Mouse (Mus musculus) left cerebral cortex, postnatal 10 days (tissue): ENCODE data around the gene Hba-a1. TPM values are rescaled to one million over a fixed set of nuclear protein-coding genes. Genes with fewer than 3 reads are reported as not detected.
"Not testable (repeated sequence)": the region's sequence is repeated elsewhere in the genome, so short reads cannot be mapped to it uniquely, and the experiment has no call there.

ENCODE experiments used
- DNase-seq, 2 experiments: peaks; one replicate each; pipeline ENCODE4 v3.0.0; 2021 to 2022; ENCODE audit warnings: low spot score in 2 of 2, mixed read lengths in 1 of 2; ENCODE audit errors: extremely low spot score in 1 of 2
- intact Hi-C: fragments of 180-260 bp; cut with DNase I; formaldehyde crosslinking; loops from one replicate; pipeline ENCODE4 v1.15.1; 2025
- total RNA-seq, 2 experiments: library from RNA; stranded (reverse); gene quantifications; 2 replicates each; pipeline ENCODE4 v1.2.3; 2021

Hba-a1 gene
- 100 to 1,000 TPM; 406 to 790 TPM for total RNA-seq

DNA sequence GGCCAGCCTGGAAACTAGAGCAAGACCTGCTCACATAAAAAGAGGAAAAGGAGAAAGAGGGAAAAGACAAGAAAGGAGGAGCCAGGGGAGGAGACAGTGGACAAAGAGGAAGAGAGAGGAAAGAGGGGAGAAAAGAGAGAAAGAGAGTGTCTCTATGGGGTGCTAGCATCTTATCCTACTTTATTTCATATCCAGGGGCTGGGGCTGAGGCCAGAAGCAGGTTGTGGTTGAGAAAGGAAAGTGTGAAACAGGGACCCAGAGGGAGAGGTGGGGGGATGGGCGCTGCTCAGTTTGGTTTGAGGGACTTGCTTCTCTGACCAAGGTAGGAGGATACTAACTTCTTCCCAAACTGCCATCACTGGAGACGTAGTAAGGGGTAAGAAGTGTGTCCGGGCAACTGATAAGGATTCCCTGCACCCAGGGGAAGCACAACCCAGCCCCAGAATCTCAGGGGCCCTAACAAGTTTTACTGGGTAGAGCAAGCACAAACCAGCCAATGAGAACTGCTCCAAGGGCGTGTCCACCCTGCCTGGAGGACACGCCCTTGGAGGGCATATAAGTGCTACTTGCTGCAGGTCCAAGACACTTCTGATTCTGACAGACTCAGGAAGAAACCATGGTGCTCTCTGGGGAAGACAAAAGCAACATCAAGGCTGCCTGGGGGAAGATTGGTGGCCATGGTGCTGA lies at the start of gene Hba-a1:
Hba-a1 (plus strand) TSS at position 421 of the 687 bp plus-strand sequence.
- intact Hi-C loops, DNase-seq: not testable (repeated sequence)

DNA sequence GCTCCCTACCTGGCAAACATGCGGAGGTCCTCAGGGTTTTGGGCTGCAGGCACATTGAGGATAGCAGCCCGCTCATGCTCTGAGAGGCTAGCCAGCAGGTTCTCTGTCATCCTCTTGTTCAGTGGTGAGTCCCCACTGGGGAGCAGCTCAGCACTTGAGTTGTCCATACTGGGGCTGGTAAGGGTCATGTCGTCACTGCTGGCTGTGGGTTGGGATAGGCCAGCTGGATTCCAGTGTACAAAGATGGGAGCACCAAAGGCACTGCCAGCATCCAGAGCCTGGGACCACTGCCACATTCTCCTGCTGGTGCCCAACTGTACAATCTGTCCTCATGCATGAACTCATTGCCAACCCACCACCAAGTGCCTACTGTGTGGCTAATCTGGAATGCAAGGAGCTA lies 49.4 kb upstream of the Hba-a1 start:
- DNase-seq: peak in 1 of 2 experiments; percentile 18
- intact Hi-C loops: no loop called here

DNA sequence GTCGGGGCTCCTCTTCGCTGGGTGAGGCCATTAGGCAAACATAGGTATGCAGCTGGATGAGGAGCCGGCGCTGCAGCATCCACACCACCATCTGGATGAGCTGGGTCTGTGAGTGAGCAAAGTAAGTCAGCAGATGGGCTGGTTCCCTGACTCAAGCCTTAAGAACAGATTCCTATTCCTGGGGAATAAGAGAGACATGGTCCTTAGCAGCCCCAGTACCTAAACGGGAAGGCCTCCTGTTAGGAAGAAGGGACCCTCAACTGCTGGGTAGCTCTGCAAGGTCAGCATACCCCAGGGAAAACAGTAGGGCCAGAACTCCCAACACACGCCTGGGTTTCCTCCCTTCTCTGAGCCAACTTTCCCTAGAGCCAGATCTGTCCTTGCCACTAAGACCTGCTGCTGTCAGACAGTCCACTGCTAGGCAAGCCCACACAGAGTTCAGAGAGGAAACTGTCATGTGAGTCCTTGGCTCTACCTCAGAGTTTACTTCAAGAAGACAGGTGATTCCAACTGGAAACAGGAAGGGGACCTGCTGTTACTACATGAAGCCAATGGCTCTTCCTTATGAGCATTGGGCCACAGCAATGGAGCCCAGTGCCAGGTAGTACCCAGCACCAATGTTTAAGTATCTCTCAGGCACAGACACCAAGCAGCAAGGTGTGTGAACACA lies 48.4 kb upstream of the Hba-a1 start:
- intact Hi-C loops: loop anchor here (5.0 kb wide), 1 partner anchor 53 kb away; no protein-coding TSS in a partner anchor
- no peak for DNase-seq

DNA sequence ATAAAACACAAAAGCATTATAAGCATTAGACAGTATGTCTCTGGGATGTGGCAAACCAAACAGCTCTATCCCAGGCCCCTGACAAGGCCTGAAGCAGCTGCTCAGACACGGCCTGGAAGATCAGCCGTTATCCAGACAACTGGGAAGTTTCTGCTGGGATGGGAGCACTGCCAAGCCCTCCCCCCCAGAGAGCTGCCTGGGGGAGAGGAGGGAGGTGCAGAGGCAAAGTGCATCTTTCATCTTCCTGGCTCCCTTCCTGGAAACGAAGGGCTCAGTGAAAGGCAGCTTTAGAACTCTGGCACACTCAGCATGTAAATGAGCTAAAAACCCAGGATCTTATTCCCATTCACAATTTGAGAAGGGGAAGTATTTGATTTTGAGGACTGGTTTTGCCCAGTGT lies 47.7 kb upstream of the Hba-a1 start:
- intact Hi-C loops: loop anchor here (5.0 kb wide), 1 partner anchor 53 kb away; no protein-coding TSS in a partner anchor
- peak; percentile 86 to 92 for DNase-seq

DNA sequence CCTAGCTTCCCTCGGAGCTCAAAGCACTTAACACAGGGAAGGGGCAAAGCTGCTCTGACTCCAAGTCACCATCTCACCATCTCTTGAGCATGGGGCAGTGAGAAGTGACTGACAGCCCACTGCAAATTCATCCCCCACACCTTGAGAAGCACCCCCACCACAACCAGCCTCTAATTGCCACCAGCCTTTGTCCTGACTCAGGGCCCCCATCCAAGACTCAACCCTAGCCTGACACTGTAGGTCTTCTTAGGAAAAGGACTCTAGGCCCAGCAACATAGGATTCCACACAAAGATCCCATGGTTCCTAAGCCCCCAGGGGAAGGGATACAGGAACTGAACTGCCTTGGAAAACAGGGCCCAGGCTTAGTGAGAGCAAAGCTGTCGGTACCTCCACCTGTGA lies 47.2 kb upstream of the Hba-a1 start:
- intact Hi-C loops: loop anchor here (5.0 kb wide), 1 partner anchor 54 kb away; no protein-coding TSS in a partner anchor
- no peak for DNase-seq

DNA sequence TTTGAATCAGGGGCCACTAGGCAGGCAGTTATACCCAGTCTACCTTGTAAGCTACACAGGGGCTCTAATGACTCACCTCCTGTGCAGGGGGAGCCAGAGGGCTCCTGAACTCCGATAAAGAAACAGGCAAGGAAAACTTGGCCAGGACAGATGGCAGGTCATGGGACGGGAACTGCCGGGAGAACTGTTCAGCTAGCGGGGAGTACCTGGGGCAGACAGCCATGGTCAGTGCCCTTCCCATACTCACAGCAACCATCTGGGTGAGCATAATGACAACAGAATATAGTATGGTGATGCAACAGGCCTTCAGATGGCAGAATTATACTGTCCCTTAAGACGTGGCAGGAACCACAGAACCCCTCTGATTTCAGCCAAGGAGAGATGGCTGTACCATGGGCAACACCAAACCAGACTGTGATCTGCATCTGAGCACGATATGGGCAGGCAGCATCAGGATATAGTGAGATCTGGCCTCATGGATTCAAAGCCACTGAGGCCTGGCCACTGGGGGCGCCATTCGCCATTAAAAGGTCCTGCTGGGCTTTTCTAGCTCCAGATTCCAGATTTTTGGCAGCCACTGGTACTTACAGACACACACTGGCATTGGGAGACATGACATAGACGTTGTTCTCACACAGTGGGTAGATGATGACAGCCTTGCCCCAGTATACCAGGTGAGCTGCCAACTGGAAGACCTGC lies 46.5 kb upstream of the Hba-a1 start:
- intact Hi-C loops: loop anchor here (5.0 kb wide), 1 partner anchor 55 kb away; no protein-coding TSS in a partner anchor
- DNase-seq: peak in 1 of 2 experiments; percentile 80

DNA sequence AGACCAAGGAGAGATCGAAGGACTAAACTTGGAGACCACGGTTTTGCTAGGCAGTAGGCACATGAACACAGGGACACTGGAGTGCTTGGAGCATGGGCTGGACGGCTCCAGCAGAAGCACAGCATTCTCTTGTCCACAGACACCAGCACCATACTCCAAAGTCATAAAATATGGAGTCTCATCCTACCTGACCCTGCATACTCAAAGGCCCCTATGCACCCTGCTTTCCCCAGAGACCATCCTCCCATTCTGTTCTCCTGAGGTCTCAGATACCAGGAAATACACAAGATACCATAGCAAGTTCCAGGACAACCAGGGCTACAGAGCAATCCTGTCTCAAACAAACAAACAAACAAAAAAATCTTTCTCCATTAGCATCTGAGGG lies 45.9 kb upstream of the Hba-a1 start:
- intact Hi-C loops: loop anchor here (5.0 kb wide), 1 partner anchor 55 kb away; no protein-coding TSS in a partner anchor

DNA sequence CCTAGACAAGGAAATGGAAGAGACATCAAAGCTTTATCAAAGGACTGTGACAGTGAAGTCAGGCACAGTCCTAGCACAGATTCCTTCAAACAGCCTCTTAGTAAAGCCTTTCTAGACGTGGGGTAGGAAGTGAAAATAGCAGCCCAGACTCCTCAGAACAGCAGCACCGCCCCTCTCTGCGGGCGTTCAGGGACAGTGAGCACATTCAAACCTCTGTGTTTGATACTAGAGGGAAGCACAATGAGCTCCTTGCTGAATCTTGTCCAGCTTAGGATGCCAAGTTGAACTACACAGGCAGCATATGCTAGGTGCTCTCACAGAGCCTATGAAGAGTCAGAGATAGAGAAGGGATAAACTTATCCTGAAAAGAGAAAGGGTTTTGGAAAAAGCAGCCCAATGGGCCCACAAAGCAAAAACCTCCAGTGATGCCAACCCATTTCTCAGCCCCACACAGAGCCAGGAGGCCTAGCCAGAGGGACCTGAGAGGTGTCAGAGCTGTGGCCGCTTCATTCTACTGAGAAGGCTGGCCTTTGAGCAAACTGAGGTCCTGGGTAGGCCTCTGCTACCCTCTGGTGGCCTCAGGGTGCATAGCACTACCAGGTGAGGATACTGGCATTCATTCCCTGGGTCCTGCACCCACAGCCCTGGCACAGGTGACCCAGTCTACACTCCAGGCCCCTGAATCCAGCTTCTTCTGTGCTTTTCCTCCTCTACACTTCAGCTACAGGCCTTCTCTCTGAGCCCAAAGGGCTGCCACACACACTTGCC lies 45.0 kb upstream of the Hba-a1 start:
- DNase-seq: peak in 1 of 2 experiments; percentile 75
- intact Hi-C loops: loop anchor here (2.0 to 5.0 kb wide), 2 partner anchors 21 to 56 kb away; no protein-coding TSS in a partner anchor

More for the DNA sequence above, 45.9 kb upstream of the Hba-a1 start:
- no peak for DNase-seq

DNA sequence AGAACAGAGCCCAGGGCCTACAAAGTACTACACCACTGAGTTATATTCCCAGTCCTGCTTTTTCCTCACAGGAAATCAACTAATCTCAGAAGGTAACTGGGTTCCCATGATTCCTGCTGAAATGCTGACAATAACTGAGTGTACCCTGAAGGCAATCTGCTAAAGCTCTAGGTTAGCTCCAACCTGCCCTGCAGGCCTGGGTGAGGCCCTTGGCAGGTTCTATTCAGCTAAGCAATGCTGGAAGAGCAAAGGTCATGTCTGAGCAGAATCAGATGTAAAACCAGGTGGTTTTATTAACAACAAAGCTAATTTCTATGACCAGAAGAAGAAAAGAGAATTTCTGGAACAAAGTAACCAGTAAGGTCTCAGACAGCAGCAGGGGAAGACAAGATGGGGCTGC lies 41.9 kb upstream of the Hba-a1 start:
- no peak for DNase-seq
- intact Hi-C loops: no loop called here

DNA sequence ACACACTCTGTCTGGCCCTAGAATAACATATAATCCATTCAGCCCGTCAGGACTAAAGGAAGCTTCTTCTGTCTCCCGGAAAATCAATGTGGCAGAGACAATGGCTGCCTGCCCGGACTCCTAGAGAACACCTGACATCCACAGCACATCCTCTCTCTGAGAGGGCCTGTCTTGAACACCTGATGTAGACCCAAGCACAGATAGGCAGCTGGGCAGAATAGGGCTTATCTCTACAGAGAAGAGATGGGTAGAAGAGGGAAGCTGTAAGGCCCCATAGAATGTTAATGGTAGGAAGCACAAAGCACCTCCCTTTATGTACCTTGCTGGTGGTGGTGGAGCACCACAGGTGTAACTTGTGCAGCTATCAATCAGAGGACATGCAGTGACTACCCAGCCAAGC lies 41.1 kb upstream of the Hba-a1 start:
- intact Hi-C loops: no loop called here
- no peak for DNase-seq

DNA sequence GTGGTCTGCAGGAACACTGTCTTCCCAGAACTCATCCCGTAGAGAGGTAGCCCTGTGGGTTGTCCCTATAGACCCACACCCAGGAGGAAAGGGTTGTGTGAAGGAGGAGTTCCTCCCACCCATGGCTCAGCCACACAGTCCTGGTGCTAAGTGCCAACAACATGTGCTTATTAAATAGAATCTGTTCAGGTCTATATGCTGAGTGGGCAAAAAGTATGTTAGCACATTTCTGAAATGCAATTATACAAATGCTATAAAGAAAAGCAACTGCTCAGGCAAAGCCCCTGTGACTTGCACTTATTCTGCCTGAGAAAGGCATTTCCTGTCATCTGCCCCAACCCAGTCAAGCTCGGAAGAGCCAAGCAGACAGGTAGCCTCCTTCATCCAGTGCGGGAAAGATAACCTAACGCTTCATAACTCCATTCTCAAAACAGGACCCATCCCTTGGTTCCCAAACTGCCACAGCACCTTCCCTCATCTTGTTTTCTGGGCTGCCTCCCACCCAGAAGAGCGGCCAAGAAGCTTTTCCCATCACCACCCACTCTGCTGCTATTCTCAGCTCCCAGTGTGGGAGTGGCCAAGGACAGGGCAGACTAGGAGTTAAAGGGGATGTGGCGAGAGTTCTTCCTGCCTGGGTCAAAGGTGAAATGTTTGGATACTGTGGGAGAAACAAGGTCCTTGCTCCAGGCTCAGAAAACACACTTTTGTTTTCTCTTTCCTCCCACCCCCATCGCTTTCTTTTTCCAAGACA lies 39.9 kb upstream of the Hba-a1 start:
- DNase-seq: peak in 1 of 2 experiments; percentile 73
- intact Hi-C loops: no loop called here

DNA sequence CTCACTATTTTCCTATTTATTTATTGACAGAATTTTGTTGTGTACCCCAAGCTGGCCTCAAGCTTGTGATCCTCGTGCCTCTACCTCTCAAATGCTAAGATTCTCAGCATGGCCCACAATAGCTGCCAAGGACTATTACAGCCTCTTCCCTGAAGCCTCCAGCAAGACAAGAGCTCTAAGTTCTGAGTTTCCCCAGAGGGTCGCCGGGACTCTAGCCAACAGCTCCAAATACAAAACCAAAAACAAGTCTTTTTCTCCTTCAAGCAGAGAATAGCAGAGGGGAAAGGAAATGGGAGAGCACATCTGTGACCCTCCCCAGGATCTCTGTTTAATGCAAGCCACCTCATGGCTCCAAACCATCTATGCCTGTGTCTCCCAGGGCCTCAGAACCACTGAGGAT lies 39.2 kb upstream of the Hba-a1 start:
- intact Hi-C loops: no loop called here
- DNase-seq: peak in 1 of 2 experiments; percentile 43

DNA sequence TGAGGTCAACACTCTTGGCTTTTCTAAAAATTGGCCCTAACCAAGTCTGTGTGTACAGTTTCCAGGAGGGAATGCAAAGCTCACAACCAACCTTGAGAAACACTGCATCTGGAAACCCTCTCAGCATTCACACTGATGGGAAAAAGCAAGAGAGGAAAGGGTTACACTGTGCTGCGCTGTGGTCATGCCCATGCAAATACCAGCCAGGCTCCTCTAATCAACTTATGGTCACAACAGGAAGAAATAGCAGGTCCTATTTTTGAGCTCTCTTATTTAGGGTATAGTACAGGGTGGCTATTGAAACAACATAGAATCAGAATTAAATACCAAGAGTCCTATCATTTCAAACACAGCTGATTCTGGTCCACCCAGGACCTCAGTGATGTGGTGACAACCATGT lies 38.7 kb upstream of the Hba-a1 start:
- intact Hi-C loops: no loop called here
- DNase-seq: no peak

DNA sequence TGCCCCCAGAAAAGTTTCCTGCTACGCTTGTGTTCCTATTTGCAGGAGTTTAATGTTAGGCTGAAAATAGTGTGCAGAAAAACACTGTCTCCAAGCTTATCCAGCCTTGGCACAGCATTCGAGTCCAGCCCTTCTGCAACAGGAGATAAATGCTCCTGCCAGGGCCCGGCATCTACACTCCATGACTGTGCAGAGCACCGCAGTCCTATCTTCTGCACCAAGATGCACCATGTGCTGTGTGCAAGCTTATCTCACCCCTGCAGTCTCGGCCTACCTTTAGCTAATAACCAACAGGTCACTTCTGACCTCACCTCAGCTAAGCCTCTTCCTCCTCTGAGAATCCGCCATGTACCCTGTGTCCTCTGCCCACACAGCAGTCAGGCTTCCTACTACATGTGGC lies 37.7 kb upstream of the Hba-a1 start:
- DNase-seq: no peak
- intact Hi-C loops: no loop called here

DNA sequence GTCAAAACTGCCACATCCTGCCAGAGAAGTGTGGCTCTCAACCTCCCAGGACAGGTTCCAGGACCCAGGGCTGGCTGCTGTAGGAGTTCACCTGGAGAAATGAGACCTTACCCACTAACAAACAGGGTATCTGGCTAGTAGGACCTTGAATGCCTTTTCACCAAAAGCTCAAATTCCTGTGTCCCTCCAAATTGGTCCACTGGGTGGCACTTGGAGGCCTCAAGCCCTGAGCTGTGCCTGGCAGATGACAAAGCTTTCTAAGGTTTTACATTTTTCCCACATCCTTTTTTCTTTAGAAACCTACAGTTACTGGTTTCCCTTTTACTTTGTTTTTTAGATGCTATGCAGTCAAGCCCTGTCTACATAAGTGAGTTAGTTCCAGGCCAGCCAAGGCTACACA lies 36.2 kb upstream of the Hba-a1 start:
- intact Hi-C loops: no loop called here

DNA sequence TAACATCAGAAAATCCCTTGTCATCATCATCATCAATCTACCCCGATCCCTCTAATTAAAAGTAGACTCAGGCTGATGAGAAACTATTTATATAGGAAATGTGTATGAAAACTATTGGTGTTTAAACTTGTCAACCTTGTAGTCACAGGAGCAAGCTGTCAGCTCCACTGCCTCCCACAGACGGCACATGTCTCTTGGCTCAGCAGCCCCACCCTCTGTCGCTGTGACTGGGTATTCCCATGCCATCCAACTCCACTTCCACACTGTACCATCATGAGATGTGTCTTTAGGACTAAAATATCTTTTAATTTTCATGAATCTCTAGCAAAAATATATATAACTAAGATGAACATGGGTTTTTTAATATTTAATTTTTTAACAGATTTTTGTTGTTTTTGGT lies 35.0 kb upstream of the Hba-a1 start:
- intact Hi-C loops: no loop called here
- no peak for DNase-seq

More for the DNA sequence above, 36.2 kb upstream of the Hba-a1 start:
- DNase-seq: no peak

DNA sequence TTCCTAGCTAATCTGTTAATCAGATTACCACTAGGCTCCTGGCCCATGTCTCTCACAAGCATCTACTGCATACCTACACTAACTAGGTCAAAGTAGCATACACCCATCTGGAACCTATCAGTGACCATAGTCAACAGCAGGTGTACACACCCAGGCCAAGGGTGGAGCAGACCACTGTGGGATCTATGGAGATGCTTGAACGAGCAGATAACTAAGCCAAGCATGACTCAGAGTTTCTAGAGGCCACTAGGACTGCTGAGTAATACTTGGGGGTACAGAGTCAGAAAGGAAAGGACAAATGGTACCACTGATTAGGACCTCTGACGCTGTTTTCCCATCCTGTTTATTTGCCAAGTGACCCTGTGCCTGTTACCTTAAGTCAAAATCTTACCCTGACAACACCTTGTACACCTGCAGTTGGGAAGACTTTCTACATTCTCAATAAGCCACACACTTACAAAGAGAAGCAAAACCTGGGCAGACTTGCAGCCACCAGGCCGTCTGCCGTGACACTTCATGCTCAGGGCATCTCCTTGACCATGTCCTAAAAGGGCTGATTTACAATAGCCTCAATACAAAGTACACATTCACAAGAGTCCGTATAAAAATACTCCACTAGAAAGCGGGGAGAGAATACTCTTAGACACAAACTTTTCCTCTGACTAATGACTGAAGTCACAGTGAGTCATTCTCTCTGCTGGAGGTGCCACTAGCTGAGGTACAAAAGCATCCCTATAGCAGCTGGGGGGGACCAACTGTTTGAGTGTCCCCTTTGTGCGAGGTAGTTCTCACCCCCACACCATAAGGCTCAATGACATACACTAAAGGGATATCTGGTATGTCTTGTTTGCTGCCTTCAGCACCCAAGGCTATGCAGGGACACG lies 32.2 kb upstream of the Hba-a1 start:
- no peak for DNase-seq
- intact Hi-C loops: no loop called here
